Mouse (Mus musculus) fibroblast of lung, adult 2 months (primary cell): ENCODE measurements around the gene Asic2.

Source experiments
- DNase-seq: peaks from one replicate; pipeline ENCODE4 v3.0.0-alpha.2; 2011; ENCODE audit warnings: low read depth

Asic2 gene

DNA sequence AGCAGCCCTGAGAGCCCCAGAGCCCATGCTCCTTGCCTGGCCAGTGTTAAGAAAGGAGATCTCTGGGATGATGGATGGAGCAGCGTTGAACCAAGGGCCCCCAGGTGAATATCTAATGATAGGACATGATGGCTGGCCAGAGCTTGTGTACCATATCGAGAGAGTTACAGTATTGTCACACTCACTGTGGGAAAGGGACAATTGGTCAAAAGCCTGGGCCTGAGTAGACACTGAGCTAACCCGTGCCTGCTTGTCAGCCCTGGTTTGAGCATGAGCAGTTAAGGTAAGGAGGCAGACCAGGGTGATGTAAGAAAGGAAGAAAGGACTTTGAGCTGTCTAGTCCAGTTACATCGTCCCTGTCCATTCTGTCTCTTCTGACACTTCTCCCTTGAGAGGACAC lies 365.3 kb downstream of the Asic2 start:
- DNase-seq: no peak

DNA sequence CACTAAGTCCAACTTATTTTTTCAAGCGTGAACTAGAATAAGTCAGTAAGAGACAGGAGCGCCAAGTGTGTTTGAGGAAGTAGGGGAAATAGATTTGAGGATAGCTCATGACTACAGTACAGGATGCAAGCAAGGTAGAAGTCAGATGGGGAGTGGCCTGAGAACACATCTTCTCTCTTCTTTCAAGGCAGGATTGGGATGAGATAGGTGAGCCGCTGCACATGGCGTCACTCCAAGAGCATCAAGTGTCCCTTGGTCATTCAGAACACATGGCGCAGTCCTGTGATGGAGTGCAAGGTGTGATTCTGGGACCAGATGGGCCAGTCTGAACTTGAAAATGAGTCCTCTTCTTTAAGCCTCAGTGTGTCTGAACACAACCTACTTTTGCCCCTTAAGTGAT lies 366.5 kb downstream of the Asic2 start:
- DNase-seq: no peak

DNA sequence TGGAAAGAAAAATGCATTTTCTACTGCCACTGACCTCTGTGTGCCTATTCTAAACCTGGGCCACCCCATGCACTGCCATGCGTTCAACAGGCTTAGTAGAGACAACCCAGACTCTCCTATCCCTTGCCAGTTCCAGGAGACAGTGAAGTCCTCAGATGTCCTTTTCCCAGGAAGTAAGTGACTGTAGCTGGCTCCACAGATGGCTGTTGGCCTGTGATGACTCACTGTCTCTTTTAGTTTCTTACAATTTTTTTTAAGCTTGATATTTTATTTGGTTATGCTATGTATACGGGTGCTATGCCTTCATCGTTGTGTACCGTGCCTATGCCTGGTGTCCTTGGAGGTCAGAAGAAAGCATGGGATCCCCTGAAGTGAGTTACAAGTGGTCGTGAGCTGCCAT lies 370.7 kb downstream of the Asic2 start:
- no peak for DNase-seq

DNA sequence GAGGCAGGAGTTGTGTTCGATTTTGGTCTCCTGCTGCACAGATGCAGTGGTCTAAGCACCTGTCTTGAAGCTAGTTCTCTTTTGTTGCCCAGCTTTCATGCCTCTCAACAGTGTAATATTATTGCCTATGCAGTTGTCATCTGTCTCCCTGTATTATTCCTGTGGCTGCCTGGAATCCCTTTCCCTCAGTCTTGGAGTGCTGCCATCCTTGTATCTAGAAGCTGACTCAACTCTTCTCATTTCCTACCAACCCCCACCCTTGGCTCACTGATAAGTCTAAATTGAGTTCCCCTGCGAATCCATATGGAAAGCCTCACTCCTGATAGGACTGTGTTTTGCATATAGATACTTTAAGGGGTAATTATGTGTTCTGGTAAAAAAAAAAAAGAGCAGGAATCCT lies 373.0 kb downstream of the Asic2 start:
- DNase-seq: no peak

DNA sequence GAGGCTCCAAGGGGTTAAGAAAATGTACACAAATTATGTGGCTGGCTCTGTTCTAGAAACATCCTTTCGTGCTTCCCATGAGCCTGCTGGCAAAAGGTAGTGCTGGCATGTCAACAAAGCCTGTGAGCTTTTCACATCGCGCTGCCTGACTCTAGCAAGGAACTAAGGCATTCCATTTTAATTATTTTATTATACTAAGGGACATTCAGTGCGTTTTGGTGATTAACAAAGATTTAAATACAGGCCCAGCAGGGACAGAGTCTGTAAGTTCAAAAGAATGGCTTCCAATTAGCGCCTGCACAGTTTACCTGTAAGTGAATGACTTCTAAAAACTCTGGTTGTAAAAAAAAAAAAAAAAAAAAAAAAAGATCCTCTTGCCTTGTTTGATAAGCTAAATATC lies 375.5 kb downstream of the Asic2 start:
- no peak for DNase-seq

DNA sequence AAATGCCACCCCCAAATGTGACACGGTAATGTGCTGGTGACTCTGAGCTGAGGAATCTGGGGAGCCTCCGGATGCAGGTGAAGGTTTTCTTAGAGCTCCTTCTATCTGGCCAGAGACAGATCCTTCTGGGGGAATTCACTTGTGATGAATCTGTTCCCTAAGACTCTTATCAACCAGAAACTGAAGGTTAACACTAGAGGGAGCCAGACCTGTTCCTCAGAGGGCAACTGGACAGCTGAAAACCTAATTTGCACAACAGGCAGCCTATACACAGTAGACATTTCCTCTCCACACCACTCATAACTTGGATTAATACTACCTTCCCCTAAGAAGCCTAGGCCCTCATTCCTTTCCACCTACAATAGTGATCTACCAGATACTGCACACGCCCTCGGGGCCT lies 377.3 kb downstream of the Asic2 start:
- no peak for DNase-seq

DNA sequence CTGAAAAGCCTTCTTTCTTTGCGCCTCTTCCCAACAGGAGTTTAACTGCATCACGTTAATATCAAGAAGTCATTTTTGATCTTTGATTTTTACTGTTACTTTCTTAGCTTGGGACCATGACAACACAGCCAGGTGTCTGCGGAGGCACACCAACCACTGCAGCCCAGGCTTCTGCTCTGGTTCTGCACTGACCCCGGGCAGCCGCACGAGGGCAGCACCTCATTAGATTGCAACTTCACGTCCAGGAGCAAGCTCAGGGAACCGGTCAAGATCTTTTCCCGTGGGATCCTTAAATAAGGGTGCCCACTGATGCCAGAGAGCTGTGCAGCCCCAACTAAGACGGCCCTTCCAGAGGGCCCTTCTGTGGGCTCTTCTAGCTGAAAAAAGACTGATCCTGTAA lies 379.6 kb downstream of the Asic2 start:
- no peak for DNase-seq

DNA sequence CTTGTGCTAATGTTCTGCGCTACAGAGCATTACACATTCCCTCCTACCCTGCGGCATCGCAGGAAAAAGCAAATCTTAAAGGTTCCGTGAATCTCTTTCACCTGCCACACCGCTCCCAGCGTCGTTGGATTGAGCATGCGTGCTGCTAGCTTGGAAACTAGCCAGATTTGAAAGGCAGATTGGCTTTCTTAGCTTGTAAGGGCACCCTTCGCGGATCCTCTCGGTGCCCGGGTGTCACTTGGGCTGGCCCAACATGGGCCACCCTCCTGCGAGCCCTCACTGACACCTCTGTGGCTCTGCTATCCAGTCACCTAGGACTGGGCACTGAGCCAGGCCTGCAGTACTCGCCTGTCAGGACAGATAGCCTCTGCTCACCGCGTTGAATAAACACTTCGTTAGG lies 380.3 kb downstream of the Asic2 start:
- no peak for DNase-seq

DNA sequence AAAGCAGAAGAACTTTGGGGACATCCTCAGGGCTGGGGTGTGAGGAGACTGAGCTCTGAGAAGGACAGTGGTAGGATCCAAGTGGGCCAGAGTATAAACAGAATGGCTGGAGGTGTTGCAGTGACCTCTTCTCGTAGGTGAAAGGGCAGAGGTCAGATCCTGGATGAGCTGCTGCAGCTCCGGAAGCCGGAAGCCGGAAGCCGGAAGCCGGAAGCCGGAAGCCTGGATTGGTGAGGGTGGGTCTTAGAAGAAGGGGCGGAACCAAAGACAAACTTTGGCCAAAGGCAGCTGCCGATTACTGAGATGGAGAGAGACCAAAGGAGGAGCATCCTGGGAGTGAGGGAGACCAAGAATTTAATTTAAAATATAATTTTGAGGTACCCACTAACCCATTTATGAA lies 381.1 kb downstream of the Asic2 start:
- no peak for DNase-seq

DNA sequence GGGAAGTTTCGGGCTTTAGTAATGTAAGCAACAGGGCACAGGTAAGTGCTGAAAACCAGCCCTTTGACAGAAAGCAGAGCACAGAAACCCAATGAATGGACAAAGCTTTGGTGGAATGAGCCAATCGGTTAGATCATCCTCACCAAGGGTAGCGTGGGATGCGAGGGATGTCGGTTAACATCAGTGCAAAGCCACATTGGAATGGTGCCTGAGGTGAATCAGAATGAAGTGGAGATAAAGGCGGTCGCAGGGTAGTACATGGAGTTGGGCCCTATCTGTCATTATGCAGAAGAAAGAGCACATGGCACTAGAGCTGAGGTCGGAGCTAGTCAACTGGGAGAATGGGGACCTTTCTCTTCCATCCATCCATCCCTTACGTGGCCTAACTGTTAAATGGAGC lies 383.8 kb downstream of the Asic2 start:
- no peak for DNase-seq

DNA sequence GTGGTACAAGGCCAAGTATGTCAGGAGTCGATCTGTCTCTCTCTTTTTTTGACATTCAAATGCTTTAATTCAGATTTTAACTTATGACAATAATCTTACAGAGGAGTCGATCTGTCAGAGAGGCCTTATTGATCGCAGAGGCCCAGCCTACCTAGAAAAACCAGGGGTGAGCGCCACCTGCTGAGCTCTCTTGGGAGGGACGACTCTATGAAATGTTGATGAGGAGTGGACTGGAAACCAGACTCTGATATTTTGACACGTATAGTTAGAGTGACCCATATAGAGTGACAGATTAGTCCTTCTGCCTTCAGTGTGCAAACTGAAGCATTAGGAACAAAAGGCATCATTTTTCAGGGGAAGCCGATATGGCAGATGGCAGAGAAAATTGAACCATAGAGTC lies 385.1 kb downstream of the Asic2 start:
- DNase-seq: no peak

DNA sequence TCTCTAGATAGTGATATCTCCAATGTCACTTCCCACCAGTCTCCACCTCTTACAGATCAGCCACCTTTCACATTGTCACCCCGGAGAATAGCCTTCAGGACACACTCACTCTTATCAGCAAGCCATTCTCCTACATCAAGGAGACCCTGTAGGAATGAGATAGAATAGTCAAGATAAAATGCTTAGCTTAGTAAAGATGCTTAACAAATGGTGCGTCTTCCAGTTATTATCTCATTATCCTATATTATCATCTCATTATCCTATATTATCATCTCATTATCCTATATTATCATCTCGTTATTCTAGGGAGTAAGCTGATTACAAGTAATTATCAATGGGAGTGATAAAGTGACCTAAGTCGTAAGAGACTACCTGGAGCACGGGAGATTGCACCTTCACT lies 386.1 kb downstream of the Asic2 start:
- no peak for DNase-seq

DNA sequence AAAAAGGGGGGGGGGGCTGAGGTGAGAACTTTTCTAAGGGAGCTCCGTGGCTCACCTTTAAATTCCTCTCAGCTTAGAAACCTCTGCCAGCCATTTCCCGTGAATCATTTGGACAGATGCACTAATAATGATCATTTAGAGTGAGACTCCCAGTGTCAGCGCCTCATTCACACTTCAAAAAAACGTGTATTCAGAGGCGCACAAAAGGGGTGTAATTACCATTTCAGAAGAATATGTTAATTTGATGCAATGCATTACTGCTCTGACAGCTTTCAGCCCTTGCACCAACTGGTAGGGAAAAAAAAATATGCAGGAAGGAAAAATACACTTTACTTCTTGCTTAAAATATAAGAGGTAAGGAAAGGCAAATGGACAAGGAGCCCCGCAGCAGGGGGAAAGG lies 388.5 kb downstream of the Asic2 start:
- DNase-seq: no peak

DNA sequence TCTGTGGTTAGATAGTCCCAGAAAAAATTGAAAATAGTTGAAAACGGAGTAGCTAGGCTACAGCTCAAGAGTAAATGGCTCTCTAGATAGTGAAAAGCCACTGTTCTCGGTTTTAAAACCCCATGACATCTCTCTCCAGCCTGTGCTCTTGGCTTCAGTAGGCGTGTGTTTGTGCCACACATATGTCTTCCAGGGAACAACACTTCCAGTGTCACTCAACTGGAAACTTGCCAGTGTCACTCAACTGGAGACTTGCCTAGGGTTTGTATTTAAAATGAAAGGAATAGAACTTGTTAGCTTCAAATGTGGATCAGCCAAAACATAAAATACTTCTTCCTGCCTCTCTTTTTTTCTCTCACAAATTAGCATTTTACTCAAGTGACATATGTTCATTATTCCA lies 397.9 kb downstream of the Asic2 start:
- DNase-seq: no peak

DNA sequence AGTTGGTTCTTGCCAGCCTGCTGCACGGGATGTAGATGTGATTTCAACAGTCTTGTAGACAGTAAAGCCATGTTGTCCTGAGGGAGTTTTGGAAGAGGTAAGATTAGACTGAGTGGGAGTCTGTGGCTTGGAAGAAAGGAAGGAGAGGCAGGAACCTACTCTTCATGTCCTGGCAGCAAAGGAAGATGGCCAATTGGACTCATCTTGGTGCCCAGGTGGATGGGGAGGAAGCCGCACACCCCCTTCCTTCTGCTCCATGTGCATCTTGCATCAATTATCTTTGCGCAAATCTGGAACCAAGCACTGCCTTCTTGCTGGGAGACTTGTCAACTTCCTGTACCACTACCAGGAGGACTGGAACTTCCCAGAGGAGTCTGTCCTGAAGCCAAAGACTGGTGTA lies 403.4 kb downstream of the Asic2 start:
- no peak for DNase-seq

DNA sequence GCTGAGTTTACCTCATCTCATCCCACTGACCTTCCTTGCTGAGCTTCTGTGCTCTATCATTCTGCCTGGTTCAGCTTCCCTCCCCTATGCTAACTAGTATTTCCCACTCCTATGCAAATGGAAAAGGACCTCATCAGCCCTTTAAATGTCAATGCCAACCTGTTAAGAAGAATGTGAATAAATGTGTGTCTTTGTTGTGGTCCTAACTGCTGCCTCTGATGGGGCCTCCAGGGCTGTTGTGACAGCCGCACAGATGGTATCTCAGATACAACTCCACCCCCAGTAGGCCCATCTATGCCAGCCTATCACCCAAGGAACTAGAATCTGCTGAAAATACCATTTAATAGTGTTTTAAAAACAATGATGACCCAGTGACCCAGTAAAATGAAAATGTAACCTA lies 407.9 kb downstream of the Asic2 start:
- DNase-seq: no peak

DNA sequence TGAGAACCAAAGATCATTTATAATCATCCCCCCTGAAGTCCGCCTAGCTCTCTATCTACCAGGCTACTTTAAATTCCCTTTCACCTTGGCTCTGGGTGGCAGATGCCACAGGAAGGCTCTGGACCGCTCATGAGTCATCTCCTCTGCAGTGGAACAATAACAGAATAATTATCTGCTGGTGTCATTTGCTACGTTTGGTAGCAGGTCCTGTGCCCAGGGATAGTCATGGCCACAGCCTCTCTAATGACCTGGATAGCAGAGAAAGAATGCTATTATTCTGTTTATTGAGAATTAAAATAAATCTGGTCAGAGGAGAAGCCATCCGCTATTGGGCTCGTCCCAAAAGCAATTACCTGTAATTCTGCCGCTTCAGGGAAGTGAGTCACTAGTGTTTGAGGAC lies 425.1 kb downstream of the Asic2 start:
- no peak for DNase-seq

DNA sequence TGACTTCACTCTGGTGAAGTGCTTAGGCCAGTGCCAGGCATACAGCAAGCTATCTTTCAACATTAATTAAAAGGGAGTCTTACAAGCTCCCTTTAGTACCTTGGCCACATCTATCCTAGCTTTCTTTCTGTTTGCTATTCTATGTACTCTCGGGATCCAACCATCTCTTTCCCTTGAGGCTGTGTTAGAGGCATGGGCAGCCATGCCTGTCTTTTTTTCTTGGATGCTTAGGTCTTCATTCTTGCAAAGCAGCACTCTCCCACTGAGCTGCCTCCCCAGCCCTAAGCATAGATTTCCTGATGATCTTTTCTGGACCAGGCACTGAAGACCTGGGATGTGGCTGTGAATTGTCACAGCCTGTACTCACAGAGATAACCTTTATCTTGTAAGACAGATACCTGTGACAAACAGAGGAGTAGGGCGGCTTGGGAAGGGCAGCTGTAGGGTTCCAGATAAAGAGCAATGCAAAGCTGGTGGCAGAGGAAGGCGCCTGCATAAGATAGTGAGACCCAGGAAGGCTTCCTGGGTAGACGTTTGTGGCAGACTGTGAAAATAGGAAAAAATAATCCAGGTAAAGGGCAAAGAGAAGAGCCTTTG lies 433.0 kb downstream of the Asic2 start:
- DNase-seq: no peak

DNA sequence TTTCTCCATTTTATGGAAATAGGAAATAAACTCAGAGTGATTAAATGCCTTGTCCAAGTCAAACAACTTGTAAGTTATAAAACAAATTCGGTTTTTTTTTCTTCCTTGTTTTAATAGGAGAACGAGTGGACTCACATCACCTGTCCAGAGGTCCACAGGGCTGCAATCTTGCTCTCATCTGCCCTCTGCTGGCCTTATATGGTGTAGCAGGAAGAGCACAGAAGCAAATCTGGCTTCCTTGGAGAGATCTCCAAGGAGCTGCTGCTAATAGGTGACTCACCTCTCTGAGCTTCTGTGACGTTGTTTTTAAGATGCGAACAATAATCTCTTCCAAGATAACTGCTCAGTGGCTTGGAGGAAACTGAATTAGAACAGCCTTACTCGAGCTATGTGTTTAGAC lies 433.6 kb downstream of the Asic2 start:
- DNase-seq: peak; percentile 11

DNA sequence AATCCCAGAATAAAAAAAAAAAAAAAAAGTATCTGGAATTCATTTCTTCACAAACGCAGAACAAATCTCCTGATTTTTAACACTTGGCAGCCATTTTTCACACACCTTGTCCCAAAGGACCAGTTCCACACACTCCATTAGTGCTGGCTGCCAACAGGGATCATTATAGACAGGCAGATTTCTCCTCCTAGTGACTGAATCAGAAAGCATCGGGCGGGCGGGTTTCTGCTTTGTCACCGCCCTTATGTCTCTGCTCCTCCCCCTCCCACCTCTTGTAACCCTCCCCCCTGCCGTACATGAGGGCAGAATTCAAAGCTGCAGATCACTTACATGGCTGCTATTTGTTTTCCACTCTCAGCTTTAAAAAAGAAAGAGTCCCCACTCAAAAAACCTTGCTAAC lies 436.4 kb downstream of the Asic2 start:
- no peak for DNase-seq

DNA sequence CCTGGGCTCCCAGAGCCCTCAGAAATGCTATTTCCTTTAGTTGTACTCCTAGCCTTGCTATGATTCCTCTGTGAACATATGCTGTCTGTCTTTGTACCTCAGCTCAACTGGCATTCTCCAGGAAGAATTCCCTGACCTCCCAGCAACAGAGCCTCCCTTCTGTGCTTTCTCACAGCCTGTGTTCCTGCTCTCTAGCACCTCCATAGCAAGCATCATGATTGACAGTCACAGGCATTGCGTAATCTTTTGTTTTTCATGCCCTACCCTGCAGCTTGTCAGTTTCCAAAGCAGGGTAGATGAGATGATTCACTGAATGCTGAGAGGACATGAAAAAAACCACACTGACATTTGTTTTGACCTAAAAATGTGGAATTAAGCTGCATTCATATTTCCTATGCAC lies 445.3 kb downstream of the Asic2 start:
- no peak for DNase-seq

DNA sequence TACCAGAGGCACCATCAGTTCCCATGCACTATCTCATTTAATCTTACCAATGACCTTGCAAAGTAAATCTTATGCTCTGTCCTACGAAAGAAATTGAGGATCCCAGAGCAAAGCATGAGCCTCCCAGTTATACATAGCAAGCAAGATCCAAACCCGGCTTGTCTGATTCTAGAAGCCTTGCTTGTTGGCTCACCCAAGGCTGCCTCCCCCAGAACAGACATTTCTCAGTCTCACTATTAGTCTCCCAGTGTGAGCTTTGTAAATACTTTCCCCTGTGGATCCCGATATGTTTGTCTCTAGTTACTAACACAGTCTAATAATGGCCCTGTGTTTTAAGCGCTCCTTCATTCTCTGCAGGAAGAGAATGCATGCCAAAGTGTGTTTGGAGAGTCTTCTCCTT lies 446.4 kb downstream of the Asic2 start:
- DNase-seq: no peak

DNA sequence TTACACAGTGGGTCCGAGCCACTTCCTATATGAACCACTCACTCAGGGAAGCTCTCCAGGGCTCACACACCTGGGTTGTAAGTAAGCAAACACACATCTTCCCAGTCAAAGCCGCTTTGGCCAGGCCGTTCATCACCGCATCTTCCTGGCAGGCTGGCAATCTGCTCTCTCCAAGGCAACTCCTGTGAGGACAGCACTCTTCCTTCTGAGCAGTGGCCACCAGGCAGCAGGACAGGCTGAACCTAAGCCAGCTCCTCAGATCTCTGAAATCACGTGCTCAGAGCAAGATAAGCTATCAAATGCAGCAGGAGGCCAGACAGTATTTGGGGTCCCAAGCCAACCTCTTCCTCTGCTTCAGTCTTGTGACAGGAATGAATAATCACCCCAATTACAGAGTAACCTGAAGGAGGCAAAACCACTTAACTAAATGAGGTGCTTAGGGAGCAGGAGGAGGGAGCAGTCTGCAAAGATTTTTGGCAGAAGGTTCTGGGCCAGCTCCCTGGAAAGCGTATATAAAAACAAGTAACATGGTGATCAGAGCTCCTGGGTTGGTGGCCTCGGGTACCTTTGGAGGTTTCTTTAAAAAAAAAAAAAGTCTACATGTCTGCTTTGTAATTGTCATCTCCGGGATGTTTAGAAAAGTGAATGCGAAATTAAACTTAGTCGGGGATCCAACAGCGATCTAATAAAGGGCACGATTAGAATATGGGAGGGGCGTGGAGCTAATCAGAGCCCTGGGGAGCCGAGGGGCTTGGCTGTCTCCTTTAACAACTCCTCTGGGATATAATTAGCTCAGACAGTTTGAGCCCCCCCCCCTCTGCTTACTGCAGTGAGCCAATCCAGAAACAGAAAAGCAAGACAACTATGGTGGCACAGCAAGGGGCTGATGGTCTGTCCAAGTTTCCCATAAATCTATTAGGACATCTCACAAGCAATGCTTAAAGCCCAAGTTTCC lies 450.0 kb downstream of the Asic2 start:
- DNase-seq: no peak

DNA sequence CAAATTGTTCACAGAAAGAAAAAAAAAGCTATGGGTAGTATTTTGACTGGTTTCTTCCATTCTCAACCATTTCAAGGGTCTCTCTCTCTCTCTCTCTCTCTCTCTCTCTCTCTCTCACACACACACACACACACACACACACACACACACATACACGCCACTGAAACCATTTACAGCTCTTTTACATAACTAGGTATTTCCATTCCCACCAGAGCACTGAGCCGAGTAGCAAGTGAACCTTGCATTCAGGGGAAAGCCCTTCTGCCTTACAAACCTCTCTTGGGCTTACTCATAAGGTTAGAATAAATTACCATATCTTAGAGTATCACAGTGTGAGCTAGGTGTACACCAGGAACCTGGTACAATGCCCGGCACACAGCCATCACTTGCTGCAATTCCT lies 452.5 kb downstream of the Asic2 start:
- no peak for DNase-seq
